Mouse (Mus musculus) C2C12 (cell line): ENCODE measurements around the gene Gm20696. TPM values are rescaled to one million over a fixed set of nuclear protein-coding genes. Genes with fewer than 3 reads are reported as not detected.

Source experiments
- H3K27me3 ChIP-seq: one replicate; pipeline ENCODE4 v1.6.1; 2011; ENCODE audit not compliant: control insufficient read depth, insufficient read depth, insufficient read length
- H3K36me3 ChIP-seq: one replicate; pipeline ENCODE4 v1.6.1; 2011; ENCODE audit not compliant: control insufficient read depth, insufficient read depth
- H3K4me3 ChIP-seq: one replicate; pipeline ENCODE4 v1.5.1; 2011; ENCODE audit warnings: mild to moderate bottlenecking, control low read depth; ENCODE audit not compliant: poor library complexity, insufficient read depth, severe bottlenecking
- H3K79me2 ChIP-seq: one replicate; pipeline ENCODE4 v1.6.1; 2011; ENCODE audit not compliant: control insufficient read depth, insufficient read depth
- H3K79me3 ChIP-seq: one replicate; pipeline ENCODE4 v1.6.1; 2011; ENCODE audit warnings: low read depth, control low read depth
- H3ac ChIP-seq: one replicate; pipeline ENCODE3; 2011; ENCODE audit warnings: low read depth; ENCODE audit not compliant: control insufficient read depth, insufficient read length
- CEBPB ChIP-seq: IDR thresholded peaks from one replicate; pipeline ENCODE4 v1.6.1; 2011; ENCODE audit warnings: low read depth, mild to moderate bottlenecking, control low read depth, moderate library complexity
- CTCF ChIP-seq: IDR thresholded peaks from one replicate; pipeline ENCODE4 v1.5.1; 2011; ENCODE audit not compliant: control insufficient read depth, insufficient read depth, insufficient read length
- FOSL1 ChIP-seq: IDR thresholded peaks from one replicate; pipeline ENCODE4 v1.8.0; 2011; ENCODE audit warnings: mild to moderate bottlenecking, low read length; ENCODE audit not compliant: poor library complexity, insufficient read depth, severe bottlenecking
- MAX ChIP-seq: IDR thresholded peaks from one replicate; pipeline ENCODE4 v1.6.1; 2011; ENCODE audit warnings: mild to moderate bottlenecking, control low read depth
- MYOD1 ChIP-seq: IDR thresholded peaks from one replicate; pipeline ENCODE4 v1.6.1; 2011; ENCODE audit warnings: low read depth; ENCODE audit not compliant: control insufficient read depth, insufficient read length
- MYOG ChIP-seq: IDR thresholded peaks from one replicate; pipeline ENCODE4 v1.6.1; 2011; ENCODE audit not compliant: control insufficient read depth, insufficient read length; ENCODE audit errors: extremely low read depth
- USF1 ChIP-seq: IDR thresholded peaks from one replicate; pipeline ENCODE4 v1.6.1; 2011; ENCODE audit warnings: low read depth, mild to moderate bottlenecking, control low read depth, moderate library complexity
- polyA plus RNA-seq: library from polyadenylated mRNA; unstranded; fragments of >200 nt; fragmentation: generic; extraction: Trizol; gene quantifications from one replicate; pipeline ENCODE4 v1.2.1, GENCODE M21; 2012; ENCODE audit warnings: missing spikeins

Gm20696 gene
- polyA plus RNA-seq, 1 experiment: 0.20 TPM

DNA sequence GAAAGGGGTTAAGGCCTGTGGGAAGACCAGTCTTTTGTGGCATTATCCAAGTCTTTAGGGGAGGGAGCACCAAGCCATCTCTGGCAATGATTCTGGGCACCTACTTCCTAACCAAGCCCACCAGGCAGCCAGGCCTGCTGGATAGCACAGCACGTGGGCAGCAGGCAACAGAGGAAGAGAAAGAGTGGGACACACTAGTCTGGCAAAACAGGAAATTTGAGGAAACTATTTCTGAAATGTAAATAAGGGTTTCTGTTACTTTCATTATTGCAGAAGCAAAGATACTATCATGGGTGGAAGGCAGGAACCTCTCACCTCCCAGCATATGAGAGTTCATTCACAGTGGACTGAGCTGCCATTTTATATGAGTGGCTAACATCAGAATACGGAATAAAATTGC is 265.4 kb downstream of the Gm20696 start:
- H3K27me3 ChIP-seq: no peaks in the 10 kb centered on the region
- no peaks in the 10 kb centered on the region for H3K36me3 ChIP-seq
- H3K4me3 ChIP-seq: no peak overlapping the region
- TF ChIP-seq MYOD1 (no peak), CEBPB (no peak), CTCF (no peak), FOSL1 (no peak), MYOG (no peak), USF1 (no peak), MAX (no peak)
- no peak overlapping the region for H3ac ChIP-seq
- H3K79me2 ChIP-seq: no peaks in the 10 kb centered on the region
- H3K79me3 ChIP-seq: no peaks in the 10 kb centered on the region

GRCm38 (mm10) chr6:99395745-99396144 is 270.9 kb downstream of the Gm20696 start:
- Histone ChIP-seq H3K79me2 (no peaks in the 10 kb centered on the region), H3K27me3 (no peaks in the 10 kb centered on the region), H3ac (no peak overlapping the region), H3K36me3 (no peaks in the 10 kb centered on the region), H3K4me3 (no peak overlapping the region), H3K79me3 (no peaks in the 10 kb centered on the region)
- no peak for TF ChIP-seq CEBPB
- TF ChIP-seq MYOG: no peak
- no peak for TF ChIP-seq USF1
- no peak for TF ChIP-seq MYOD1
- no peak for TF ChIP-seq MAX
- TF ChIP-seq FOSL1: no peak
- TF ChIP-seq CTCF: no peak

DNA sequence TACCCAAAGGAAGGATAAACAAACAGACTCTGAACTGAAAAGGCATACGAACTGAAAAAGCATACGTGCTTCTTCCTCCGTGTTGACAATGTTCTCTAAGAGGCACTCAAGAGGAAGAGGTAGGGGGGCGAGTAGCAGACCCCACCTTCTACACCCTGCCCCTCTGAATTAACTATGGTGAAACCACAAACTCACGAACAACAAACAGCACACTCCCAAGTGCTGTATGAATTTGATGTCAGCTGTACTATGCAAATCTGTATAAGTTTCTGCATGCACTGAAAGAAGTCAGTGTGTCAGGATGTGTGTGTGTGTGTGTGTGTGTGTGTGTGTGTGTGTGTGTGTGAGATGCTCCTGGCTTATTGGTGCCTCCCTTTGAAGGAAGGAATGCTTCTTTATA is 271.8 kb downstream of the Gm20696 start:
- Histone ChIP-seq H3K27me3 (no peaks in the 10 kb centered on the region), H3K79me2 (no peaks in the 10 kb centered on the region), H3K36me3 (no peaks in the 10 kb centered on the region), H3K79me3 (no peaks in the 10 kb centered on the region), H3ac (no peak overlapping the region), H3K4me3 (no peak overlapping the region)
- TF ChIP-seq CEBPB (no peak), USF1 (no peak), MYOD1 (no peak), FOSL1 (no peak), MYOG (no peak), CTCF (no peak), MAX (no peak)

GRCm38 (mm10) chr6:99392484-99392883 is 274.1 kb downstream of the Gm20696 start:
- no peak overlapping the region for H3K4me3 ChIP-seq
- TF ChIP-seq MYOG (no peak), MAX (no peak), USF1 (no peak), CTCF (no peak), CEBPB (no peak), FOSL1 (no peak), MYOD1 (no peak)
- no peaks in the 10 kb centered on the region for H3K79me3 ChIP-seq
- no peak overlapping the region for H3ac ChIP-seq
- no peaks in the 10 kb centered on the region for H3K79me2 ChIP-seq
- no peaks in the 10 kb centered on the region for H3K27me3 ChIP-seq
- H3K36me3 ChIP-seq: no peaks in the 10 kb centered on the region

- no peak overlapping the region for H3K4me3 ChIP-seq
These were observed 277.6 kb downstream of the Gm20696 start for GRCm38 (mm10) chr6:99388741-99389675.

More at GRCm38 (mm10) chr6:99388741-99389675, 277.6 kb downstream of the Gm20696 start:
- H3K27me3 ChIP-seq: no peaks in the 10 kb centered on the region
- H3K79me2 ChIP-seq: no peaks in the 10 kb centered on the region
- no peaks in the 10 kb centered on the region for H3K36me3 ChIP-seq
- TF ChIP-seq CEBPB: no peak
- TF ChIP-seq MYOD1: no peak
- TF ChIP-seq FOSL1: no peak
- no peak for TF ChIP-seq USF1
- TF ChIP-seq MYOG: no peak
- no peak for TF ChIP-seq CTCF
- no peak for TF ChIP-seq MAX
- no peaks in the 10 kb centered on the region for H3K79me3 ChIP-seq
- no peak overlapping the region for H3ac ChIP-seq
